Mouse (Mus musculus) right cerebral cortex, postnatal 4 days (tissue): ENCODE data around the gene Spata32.
"Not testable (repeated sequence)": the region's sequence is repeated elsewhere in the genome, so short reads cannot be mapped to it uniquely, and the experiment has no call there.

Experiments
- DNase-seq: peaks from one replicate; pipeline ENCODE4 v3.0.0-alpha.2; 2022

Spata32 gene

DNA sequence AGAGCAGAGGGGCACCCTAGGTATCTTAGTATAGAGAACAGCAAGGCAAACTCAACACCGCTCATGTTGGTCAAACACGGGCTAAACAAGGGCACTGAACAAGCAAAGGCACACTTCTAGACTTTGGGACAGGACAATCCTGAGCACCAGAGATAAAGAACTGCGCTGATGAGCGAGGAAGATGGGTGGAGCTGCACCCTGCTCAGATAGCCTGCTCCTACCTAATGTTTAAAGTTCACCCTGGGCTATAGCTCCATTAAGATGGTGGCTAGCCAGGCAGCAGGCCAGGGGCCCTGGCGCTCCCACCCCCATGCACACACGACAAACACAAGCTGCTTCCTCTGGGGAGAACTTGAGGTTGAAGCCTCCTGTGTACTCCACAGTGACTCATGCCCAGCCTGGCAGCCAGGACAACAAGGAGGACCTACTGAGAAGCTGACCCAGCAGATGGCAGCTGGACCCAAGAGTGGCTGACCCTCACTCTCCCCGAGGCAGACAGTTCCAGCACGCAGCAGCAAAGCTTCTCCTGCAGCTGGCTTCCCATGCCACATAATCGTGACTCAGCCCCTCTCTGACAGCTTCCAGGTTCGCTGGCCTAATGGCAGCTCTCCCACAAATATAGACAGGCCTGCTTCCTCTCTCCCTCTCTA, 28.0 kb upstream of the Spata32 start:
- no peak for DNase-seq

DNA sequence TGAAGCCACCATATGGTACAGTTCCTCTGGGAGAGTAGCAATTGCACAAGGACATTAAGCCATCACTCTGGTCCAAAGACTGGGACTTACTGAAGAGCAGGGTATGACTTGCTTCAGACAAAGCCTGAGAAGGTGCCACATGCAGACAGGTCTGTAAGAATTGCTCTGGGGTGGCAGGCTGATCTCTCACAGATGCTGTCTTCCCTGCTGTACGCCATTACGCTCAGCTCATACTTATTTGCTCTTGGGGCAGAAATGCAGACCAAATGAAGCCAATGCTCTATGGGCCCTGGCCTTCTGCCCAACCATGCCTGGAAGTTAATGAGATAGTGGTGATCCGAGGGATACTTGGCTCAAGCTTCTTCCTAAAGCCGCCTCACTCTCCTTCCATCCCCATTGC, 26.6 kb upstream of the Spata32 start:
- no peak for DNase-seq

DNA sequence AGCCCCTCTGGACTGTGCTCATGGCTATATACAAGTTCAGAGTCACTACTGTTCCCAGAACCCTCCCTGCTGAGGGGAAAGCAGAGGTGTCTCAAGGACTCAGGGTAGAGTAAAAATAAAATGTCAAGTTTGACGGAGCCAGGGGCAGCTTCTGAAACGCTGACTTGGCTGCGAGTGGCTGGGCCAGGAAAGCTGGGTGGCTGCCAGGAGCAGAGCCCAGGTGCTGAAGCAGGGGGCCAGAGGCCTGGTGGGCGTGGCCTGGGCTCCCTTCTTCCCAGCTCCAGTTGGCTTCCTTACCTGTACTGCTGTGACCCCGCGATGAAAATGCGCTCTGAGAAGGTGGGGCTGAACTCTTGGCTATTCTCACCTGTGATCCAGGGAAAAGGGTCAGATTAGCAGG, 22.5 kb upstream of the Spata32 start:
- no peak for DNase-seq

DNA sequence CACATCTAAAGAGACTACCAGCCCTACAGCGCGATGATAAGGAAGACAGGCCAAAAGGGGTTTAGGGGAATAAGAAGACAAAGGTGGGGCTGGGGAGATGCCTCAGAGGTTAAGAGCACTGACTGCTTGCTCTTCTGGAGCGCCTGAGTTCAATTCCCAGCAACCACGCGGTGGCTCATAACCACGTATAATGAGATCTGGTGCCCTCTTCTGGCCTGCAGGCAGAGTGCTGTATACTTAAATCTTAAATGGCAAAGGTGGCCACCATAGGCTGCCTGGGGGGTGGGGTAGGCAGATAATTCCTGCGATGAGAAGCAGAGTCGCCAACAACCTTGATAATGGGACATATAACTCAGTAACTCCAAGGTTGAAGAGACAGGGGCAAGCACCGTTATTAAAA, 19.5 kb upstream of the Spata32 start:
- DNase-seq = no peak

DNA sequence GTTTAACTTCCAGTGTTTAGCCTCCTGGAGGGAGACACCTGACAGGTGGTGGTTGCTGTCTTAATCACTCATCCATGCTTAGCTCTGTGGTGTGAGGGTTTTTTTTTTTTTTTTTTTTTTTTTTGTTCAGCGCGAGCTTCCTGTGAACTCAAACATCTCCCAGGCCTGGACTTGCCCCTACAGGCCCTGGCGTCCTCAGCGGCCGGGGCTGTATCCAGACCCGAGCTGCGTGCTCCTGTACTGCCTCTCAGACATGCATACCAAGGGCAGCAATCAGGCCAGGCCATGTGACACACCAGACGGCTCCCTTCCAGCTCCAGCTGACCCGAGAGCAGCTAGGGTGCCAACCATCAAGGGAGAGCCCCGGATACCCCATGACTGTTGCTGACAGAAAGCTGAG, 18.7 kb upstream of the Spata32 start:
- DNase-seq = no peak

DNA sequence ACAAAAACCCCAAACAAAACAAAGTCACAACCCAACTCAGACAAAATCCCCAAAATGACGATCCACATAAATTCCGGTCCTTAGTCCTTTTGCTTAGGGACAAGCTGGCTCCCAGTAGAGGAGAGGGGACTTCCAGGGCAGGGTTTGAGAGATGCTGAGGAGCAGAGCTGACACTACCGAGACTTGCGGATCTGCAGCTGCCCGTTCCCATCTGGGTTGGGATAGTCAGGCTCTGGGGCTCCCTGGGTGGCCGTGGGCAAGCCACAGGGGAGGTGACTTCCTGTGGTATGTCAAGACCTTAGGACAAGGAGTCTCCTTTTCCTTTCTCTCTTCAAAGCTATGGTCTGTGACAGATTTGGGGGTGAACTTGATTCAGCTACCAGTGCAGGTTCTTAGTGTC, 18.2 kb upstream of the Spata32 start:
- no peak for DNase-seq

DNA sequence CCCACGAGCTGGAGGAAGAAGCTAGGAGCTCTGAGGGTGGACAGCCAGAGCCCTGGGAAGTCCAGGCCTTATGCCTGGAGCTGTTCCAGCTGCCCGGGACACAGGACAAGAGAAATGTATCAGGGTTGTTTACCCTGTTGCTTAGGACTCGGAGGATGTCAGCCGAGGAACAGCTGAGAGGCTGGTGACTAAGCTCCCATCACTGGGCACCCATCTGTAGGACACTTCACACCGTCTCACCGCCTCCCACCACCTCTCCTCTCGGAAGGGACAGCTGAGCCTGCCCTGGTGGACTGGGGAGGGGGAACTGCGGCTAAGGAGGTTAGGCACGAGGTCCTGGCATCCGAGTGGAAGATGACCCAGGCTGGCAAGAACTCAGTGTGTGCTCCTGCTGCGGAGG, 17.5 kb upstream of the Spata32 start:
- no peak for DNase-seq

DNA sequence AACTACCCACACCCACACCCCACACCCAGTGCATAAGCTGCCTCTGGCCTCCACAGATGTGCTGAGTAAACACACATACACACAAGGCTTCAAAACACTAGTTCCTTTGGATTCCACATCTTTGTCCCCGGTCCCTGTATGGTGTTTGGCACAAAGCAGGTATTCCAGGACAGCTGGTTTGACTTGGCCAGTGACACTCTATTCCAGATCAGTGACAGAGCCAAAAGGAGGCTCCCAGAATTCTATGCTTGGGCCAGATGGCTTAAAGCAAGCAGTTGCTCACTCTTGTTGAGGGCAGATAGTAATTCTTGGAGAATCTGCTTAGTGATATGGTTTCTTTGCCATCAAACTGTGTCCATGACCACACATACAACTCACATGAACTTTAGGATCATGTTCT, 16.2 kb upstream of the Spata32 start:
- DNase-seq = no peak

DNA sequence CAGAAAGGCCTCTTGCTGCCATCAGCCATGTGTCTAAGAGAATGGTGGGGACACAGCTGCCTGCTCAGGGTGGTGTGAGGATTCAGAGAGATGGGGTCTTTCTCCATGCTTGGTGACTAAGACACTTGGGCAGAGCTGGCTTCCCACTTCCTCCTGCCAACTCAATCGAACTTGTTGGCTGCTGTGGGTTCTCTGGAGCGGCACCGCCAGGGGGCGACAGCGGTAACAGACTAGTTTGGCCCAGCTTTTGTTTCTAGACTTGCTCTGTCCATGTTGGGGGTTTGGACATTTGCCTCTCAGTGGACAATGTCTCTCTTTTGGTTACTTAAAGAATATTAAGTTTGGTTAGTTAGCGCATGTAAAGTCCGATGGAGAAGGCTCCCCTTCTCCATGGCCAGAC, 14.7 kb upstream of the Spata32 start:
- DNase-seq = peak; percentile 84

DNA sequence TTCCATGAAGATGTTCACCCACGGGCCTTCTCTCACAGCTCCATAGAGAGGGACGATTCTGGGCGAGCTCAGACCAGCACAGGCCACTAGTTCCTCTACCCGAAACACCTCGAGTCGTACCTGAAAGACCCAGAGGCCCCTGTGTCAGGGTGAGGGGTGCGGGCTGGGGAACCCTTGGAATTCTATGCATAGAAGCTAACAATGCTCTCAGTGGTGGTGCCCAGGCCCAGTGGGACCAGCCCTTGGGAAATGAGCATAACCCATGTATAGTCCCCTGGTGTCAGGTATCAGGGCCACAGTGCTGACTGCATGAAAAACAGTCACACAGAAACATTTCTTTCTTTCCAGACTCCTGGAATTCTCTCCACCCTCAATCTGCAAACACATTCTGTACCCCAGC, 13.1 kb upstream of the Spata32 start:
- DNase-seq = no peak

DNA sequence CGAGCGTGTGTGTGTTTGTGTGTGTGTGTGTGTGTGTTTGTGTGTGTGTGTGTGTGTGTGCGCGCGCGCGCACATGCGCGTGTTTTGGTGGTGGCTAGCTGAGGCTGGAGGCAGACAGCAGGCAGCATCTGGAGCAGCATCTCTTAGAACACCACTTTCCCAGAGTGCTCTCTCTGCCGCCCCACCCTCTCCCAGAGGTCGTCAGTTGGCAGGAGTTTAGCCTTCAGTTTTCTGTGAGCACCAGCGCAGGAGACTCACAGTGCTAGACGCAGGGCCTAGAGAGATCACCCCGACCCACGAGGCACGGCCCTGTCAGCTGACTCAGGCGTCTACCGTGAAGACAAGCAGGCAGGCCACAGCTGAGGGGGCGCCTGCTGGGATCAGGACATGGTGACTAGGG, 12.4 kb upstream of the Spata32 start:
- DNase-seq = no peak

DNA sequence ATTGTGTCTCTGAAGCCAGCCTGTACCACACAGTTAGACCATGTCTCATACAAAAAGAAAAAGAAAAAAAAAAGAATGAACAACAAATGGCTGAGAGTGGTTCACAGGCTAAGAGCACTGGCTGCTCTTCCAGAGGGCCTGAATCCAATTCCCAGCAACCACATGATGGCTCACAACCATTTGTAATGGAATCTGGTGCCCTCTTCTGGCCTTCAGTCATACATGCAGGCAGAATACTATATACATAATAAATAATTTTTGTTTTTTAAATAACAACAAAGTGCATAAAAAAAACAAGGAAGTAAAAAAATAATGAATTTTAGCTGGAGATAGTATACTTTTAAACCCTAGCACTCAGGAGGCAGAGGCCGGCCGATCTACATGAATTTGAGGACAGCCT, 11.4 kb upstream of the Spata32 start:
- DNase-seq = no peak

DNA sequence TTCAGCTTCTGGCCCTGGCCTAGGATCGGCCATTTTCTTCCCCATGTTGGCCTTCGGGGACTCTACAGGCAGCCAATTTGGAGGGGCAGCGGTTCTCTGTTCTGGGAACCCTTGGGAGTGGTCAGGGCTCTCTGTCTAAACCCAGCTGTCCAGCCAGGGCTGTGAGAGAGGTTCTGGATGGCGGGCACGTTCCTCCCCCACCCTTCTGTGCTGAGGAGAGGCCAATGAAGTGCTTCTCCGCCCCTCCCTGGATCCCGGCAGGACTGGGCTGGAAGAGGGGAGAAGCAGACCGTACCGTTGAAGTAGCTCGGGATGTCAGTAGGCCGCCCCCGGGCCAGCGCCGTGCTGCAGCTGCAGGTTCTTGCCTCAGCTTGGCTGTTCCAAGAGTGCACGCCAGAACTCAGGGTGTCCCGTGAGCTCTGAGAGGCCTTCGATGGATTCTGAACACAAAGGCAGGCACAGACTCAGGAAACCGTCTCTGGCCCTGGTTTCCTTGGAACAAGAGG, 5.8 kb upstream of the Spata32 start:
- DNase-seq = no peak

DNA sequence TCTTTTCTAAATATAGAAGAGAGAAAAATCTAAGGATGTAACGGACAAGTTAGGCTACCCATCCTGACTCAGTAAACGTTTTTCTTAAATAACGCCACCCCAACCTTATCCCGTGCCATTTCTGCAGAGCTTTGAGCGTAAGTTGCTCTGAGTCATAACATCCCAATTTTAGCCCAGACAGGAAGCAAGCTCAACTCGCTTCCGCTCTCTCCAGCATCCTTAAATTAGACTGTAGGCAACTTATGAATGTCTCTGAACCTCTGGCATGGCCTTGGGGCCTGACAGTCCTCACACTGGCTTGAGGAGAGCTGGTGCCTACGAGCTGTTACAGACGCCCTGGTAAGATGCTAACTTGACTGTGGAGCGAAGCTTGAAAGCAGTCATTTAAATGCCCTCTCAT, 5.2 kb upstream of the Spata32 start:
- no peak for DNase-seq

DNA sequence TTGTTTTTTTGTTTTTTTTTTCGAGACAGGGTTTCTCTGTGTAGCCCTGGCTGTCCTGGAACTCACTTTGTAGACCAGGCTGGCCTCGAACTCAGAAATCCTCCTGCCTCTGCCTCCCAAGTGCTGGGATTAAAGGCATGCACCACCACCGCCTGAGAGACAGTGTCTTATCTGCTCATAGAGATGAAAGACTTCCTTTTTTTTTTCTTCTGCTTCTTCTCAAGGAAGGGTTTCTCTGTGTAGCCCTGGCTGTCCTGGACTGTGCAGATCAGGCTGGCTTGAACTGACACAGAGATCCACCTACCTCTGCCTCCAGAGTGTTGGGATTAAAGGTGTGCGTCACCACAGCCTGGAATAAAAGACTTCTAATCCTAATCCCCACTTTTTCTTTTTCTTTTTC, 4.5 kb upstream of the Spata32 start:
- DNase-seq = not testable (repeated sequence)

DNA sequence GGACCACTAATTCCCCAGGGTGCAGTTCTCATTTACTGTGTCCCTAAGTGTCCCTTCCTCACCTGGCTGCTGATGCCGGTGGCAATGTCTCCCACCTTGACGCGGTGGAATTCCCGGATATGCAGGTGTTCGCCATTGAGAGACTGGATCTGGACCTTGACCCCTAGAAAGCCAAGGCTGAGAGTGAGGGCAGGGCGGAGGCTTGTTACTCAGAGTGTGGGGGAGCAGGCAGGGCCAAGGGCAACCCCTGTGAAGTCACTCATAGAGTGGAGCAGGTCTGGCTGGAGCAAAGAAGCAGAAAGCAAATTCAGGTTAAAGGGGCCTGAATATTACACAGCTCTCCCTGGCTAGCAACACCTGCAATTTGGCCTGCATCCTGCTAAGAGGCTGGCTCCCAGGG, 3.2 kb upstream of the Spata32 start:
- no peak for DNase-seq

DNA sequence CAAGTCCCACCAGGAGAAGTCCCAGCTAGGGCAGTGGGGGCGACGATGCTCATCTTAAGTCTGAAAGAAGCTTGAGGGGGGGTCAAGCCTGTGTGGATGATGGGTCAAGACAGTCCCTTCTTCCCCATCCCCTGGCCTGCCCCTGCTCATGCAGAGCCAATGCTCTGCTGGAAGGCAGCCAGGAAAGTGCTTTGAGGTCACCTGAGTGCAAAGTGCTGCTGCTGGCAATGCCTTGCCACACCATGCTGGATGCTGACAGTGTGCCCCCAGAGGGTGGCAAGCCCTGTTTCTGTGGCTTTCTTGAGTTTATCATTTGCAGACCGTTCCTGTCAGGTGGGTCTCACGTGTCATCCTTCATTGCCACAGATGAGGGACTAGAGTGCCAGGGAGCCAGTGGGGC, 1.8 kb upstream of the Spata32 start:
- no peak for DNase-seq

DNA sequence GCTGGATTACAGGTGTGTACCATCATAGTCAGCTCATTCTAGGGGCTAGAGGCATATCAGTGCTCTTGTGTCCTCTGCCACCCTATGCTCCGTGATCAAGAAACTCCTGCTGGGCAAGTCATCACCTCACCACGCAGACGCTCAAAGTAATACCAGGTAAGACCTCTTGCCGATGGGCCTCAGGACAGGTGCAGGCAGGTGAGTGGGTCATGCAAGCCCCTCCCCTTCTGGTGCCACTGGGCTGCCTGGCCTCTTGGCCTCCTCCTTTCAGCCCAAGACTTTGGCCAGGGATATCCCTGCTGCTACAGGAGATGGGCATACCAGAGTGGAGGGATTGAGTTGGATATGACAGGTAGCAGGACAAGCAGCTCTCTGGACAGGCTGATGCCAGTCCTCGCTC, 1.0 kb upstream of the Spata32 start:
- DNase-seq = no peak

DNA sequence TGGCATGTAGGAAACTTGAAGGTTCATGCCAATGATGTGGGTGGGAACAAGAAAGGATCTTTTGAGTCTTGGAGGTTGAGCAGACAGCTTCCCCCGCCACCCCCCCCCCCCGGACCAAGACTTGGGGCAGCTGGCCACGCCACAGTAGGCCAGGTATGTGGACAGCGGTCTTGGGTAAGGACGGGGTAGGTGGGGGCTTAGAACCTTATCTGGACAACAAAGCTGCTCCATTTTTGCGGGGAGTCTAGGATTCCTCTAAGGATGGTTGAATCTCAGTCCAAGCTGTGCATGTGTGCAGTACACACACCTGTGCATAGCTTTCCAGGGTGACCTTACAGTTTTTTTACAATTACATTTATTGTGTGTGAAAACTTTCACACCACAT, 277 bp upstream of the Spata32 start:
- DNase-seq = no peak

DNA sequence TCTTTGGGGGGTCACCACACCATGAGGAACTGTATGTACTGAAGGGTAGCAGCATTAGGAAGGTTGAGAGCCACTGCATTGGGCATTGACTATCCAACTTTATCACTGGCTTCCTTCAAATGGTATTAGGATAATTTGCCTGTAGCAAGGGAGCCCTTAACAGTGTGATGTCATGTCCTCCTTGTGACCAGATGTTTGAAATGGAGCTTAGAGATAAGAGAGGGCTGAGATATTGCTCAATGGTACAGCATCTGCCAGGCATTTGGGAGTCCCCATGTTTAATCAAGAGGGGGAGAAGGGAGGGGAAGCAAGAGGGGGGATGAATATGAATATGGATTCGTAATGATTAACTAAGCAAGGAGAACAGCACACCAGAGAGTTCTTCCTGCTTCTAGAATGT, 2.9 kb downstream of the Spata32 start:
- no peak for DNase-seq

DNA sequence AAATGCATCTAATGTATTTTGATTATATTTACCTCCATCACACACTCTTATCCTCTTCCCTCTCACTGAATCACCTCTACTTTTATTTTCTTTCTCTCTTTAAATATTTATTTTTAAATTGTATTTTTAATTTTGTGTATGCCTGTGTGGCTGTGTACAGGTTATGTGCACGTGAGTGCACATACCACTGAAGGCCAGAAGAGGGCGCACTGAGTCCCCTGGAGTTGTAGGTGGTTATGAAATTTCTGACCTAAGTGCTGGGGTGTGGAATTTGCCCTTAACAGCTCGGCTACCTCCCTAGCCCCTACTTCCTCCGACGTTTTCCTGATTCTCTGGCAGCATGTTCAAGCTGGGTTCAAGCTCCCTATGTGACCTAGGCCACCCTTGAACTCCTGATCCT, 4.5 kb downstream of the Spata32 start:
- DNase-seq = no peak

DNA sequence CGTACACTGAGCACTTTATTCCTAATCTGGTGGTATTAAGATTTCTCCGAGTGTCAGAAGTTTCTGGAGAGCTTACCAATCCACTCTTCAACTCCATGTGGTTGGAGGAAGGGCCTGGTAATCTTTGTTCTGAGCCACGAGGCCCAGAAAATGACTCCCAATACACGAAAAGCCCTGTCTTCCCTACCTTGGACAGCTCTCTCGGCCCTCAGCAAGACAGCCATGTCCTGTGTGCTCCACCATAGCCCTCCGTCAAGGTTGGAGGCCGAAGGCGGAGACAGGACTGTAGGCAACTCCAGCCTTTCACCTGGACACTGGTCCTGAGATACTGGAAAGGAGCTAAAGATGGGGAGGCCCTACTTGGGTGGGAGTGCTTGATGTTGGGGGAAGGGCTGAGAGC, 7.9 kb downstream of the Spata32 start:
- no peak for DNase-seq

DNA sequence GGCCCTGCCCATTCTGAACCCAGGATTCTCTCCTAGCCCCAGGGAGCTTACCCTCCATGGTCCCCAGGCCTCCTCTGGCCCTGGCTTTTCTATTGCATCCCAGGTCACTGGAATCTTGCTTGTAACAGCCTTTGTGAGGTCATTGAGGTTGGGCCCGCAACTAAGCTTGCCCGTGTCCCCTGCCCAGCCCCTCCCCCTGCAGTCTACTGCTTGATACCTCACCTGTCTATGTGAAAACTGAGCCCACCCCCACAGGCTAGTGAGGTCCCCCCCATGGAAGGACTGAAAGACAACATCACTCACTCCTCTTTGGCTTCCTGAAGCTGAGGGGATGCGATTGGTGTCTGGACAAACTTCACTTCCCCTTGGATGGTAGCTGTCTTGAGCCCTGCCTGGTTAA, 9.8 kb downstream of the Spata32 start, which contains the start of gene 1700023F06Rik:
Gene 1700023F06Rik, minus strand, starts transcription at position 101 of the 400 bp plus-strand sequence.
- DNase-seq = no peak

DNA sequence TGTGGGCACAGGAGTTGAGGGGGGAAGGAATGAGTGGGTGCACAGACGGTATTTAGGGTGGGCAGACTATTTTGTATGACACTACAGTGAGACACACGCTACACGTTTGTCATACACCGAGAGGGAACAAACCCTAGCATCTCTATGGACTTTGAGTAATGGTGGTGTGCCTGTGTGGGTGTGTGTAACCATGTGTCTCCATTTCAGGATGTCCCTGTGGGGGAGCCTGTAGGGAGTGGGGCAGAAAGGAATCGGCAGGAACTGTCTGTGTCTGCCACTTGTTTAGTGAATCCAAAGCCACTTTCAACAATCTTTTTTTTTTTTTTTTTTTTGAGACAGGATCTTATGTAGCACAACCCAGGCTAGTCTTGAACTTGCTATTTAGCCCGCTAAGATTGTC, 12.0 kb downstream of the Spata32 start:
- DNase-seq = no peak

DNA sequence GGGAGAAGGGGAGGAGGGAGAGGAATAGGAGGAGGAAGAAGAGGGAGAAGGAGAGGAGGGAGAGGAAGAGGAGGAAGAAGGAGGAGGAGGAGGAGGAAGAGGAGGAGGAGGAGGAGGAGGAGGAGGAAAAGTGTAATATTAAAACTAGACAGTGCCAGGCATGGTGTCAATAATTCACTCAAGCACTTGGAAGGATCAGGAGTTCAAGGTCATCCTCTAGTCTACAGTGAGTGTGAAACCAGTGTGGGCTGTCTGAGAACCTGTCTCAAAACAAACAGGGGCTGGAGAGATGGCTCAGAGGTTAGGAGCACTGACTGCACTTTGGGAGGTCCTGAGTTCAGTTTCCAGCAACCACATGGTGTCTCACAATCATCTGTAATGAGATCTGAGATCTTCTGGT, 15.9 kb downstream of the Spata32 start:
- no peak for DNase-seq

DNA sequence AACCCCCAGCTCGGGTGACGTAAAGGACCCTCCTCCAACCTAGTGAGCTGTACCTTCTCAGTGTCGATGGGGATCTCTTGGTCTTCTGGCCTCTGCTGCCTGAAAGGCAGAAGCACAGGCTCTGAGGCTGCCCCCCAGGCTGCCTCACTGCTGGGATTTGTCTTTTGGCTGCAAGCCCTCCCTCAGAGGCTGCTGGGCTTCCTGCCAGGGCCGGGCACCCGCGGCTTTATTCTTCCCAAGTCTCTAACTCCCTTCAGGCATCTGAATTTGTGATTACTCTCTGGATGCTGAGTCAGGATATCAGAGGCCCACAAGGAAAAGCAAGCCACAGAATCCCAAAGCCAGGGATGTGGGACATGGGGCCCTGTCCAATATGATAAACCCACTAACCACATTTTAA, 16.6 kb downstream of the Spata32 start:
- peak; percentile 83 for DNase-seq
